9 mouse cellular contexts compared by ENCODE assay signal in genomic region chr4:57674351-57674750, GRCm38 (mm10). TPM values are rescaled to one million over a fixed set of nuclear protein-coding genes. Genes with fewer than 3 reads are reported as not detected.
DNase-seq lines count a peak whose midpoint lies in the region; ATAC-seq and TF ChIP-seq lines count a peak whose summit lies in the region.
"Had no signal": no experiment of that assay in that cellular context is flagged by ENCODE, and none has a peak within 500 bp of the region (broad histone marks: within the 10 kb centered on the region; RNA-seq: fewer than 3 reads in every experiment).

No protein-coding gene starts in this region.

- ATAC-seq in heart, embryonic 16.5 days (replicated peaks; ENCODE audit: extremely low read depth, insufficient read depth, low FRiP score), result no peak
- ATAC-seq in midbrain, embryonic 16.5 days, result no peak

- no peaks in the 10 kb centered on the region for H3K36me3 ChIP-seq in kidney, adult 2 months (ENCODE audit: control insufficient read depth, insufficient read depth, low read length)
- H3K36me3 ChIP-seq in thymus, adult 2 months (ENCODE audit: control insufficient read depth, insufficient read depth, low read length), result no peaks in the 10 kb centered on the region
- no peaks in the 10 kb centered on the region for H3K36me3 ChIP-seq in heart, embryonic 16.5 days (ENCODE audit: control insufficient read depth, insufficient read depth)
- H3K36me3 ChIP-seq in midbrain, embryonic 16.5 days (ENCODE audit: control insufficient read depth, insufficient read depth, low read length), result no peaks in the 10 kb centered on the region
- H3K36me3 ChIP-seq: liver, embryonic 13.5 days had no signal

- H3K9ac ChIP-seq in heart, embryonic 16.5 days (ENCODE audit: low read length), result 0 out of 2 replicates have a peak overlapping the region, but pooled peaks have one; percentile 23
- H3K9ac ChIP-seq in midbrain, embryonic 16.5 days (ENCODE audit: low read depth, low read length), result no peak overlapping the region
- H3K9ac ChIP-seq: liver, embryonic 13.5 days had no signal

- no peaks in the 10 kb centered on the region for H3K27me3 ChIP-seq in kidney, adult 2 months (replicated peaks; ENCODE audit: control insufficient read depth, insufficient read depth, low read length)
- H3K27me3 ChIP-seq in thymus, adult 2 months (ENCODE audit: control insufficient read depth, insufficient read depth, low read length), result no peaks in the 10 kb centered on the region
- no peaks in the 10 kb centered on the region for H3K27me3 ChIP-seq in heart, embryonic 16.5 days (ENCODE audit: control insufficient read depth, insufficient read depth, low read length)
- no peaks in the 10 kb centered on the region for H3K27me3 ChIP-seq in midbrain, embryonic 16.5 days (ENCODE audit: control insufficient read depth, insufficient read depth, low read depth, low read length)
- H3K27me3 ChIP-seq: liver, embryonic 13.5 days had no signal

- WGBS in kidney, adult 2 months, result 67% methylated on average over 7 of the region's 7 CpGs
- 61% methylated on average over 7 of the region's 7 CpGs for WGBS in thymus, adult 2 months
- 59% methylated on average over 7 of the region's 7 CpGs for WGBS in heart, embryonic 16.5 days
- WGBS in midbrain, embryonic 16.5 days, result 79% methylated on average over 7 of the region's 7 CpGs

- no peak for TF ChIP-seq POLR2A in kidney, adult 2 months (IDR thresholded peaks at IDR 0.05; ENCODE audit: low read depth, low read length)
- TF ChIP-seq POLR2A in thymus, adult 2 months (IDR thresholded peaks at IDR 0.05; ENCODE audit: control insufficient read depth, extremely low read depth, insufficient read depth, low read length, poor library complexity), result no peak

- peak overlapping the region; percentile 61; the same call in 1 of the 2 replicates for H3K4me2 ChIP-seq in heart, embryonic 16.5 days (ENCODE audit: low read depth, low read length)
- H3K4me2 ChIP-seq in midbrain, embryonic 16.5 days (ENCODE audit: low read length), result no peak overlapping the region

- H3K27ac ChIP-seq in kidney, adult 2 months (ENCODE audit: insufficient read depth, low read depth, low read length), result peak overlapping the region; percentile 32; the same call in 1 of the 2 replicates
- H3K27ac ChIP-seq in thymus, adult 2 months (ENCODE audit: control insufficient read depth, insufficient read depth, low read length), result no peak overlapping the region
- H3K27ac ChIP-seq in heart, embryonic 16.5 days (ENCODE audit: low read length), result peak overlapping the region; percentile 86
- no peak overlapping the region for H3K27ac ChIP-seq in midbrain, embryonic 16.5 days (ENCODE audit: low read length)
- H3K27ac ChIP-seq: liver, embryonic 13.5 days had no signal

- H3K4me3 ChIP-seq in kidney, adult 2 months (ENCODE audit: insufficient read depth, low read depth, low read length), result no peak overlapping the region
- no peak overlapping the region for H3K4me3 ChIP-seq in thymus, adult 2 months (ENCODE audit: control insufficient read depth, insufficient read depth, low read length)
- no peak overlapping the region for H3K4me3 ChIP-seq in heart, embryonic 16.5 days (ENCODE audit: low read length)
- no peak overlapping the region for H3K4me3 ChIP-seq in midbrain, embryonic 16.5 days (ENCODE audit: low read depth, low read length)

- H3K9me3 ChIP-seq in heart, embryonic 16.5 days (replicated peaks; ENCODE audit: control insufficient read depth, low read length), result no peaks in the 10 kb centered on the region
- no peaks in the 10 kb centered on the region for H3K9me3 ChIP-seq in midbrain, embryonic 16.5 days (replicated peaks; ENCODE audit: control insufficient read depth, low read length, poor library complexity, severe bottlenecking)
- H3K9me3 ChIP-seq: liver, embryonic 13.5 days had no signal

- TF ChIP-seq CTCF in kidney, adult 2 months (conservative IDR thresholded peaks at IDR 0.05; ENCODE audit: insufficient read depth, insufficient read length, low read depth, low read length), result no peak
- TF ChIP-seq CTCF in thymus, adult 2 months (IDR thresholded peaks at IDR 0.05; ENCODE audit: borderline replicate concordance, control insufficient read depth, extremely low read depth, insufficient read depth, low read length, poor library complexity), result no peak

- H3K4me1 ChIP-seq in kidney, adult 2 months (ENCODE audit: control insufficient read depth, insufficient read depth, low read length), result peaks cover 12% of the 10 kb centered on the region; the same call in 1 of the 2 replicates
- peaks cover 18% of the 10 kb centered on the region for H3K4me1 ChIP-seq in thymus, adult 2 months (replicated peaks; ENCODE audit: control insufficient read depth, insufficient read depth, low read length)
- H3K4me1 ChIP-seq in heart, embryonic 16.5 days (ENCODE audit: control insufficient read depth, insufficient read depth, low read length), result peaks cover 59% of the 10 kb centered on the region
- H3K4me1 ChIP-seq in midbrain, embryonic 16.5 days (ENCODE audit: control insufficient read depth, insufficient read depth, low read length), result no peaks in the 10 kb centered on the region

- DNase-seq in kidney, adult 2 months, result no peak
- no peak for DNase-seq in kidney, postnatal 14 days
- DNase-seq in thymus, postnatal 36 days, result peak; percentile 17 to 21
- DNase-seq in thymus, adult 2 months, result no peak
- no peak for DNase-seq in cerebellum, adult 9-11 months
- DNase-seq: kidney, postnatal 25 days; liver, embryonic 13.5 days had no signal

RNA-seq across cellular contexts. Expression of gene Akap2, which starts 43.1 kb away (rescaled TPM):
- 124 and 126 TPM in 2 replicates for polyA plus RNA-seq in kidney, adult 2 months (2012; rRNA removed)
- 99.2 and 117 TPM in 2 replicates for polyA plus RNA-seq in thymus, adult 2 months (2012; rRNA removed)
- 42.4 and 53.8 TPM in 2 replicates for polyA plus RNA-seq in heart, embryonic 16.5 days (2015; fragmentation: Nextera tagmentation; extraction: Ambion mirVana)
- 10.5 and 12.4 TPM in 2 replicates for polyA plus RNA-seq in midbrain, embryonic 16.5 days (2015; fragmentation: Nextera tagmentation; extraction: Ambion mirVana)

Comparison
In these comparisons a context has a peak if more than half of its experiments do, and no peak if none do; other contexts are left out.
1. DNase-seq: peak in thymus, postnatal 36 days (2 of 2); none in kidney, adult 2 months (single experiment), kidney, postnatal 14 days (single experiment), thymus, adult 2 months (single experiment) and cerebellum, adult 9-11 months (single experiment).
2. H3K27ac ChIP-seq: peak in kidney, adult 2 months (single experiment) and heart, embryonic 16.5 days (single experiment); none in thymus, adult 2 months (single experiment) and midbrain, embryonic 16.5 days (single experiment).